Mouse (Mus musculus): ENCODE data around the gene Igsf6. TPM values are rescaled to one million over a fixed set of nuclear protein-coding genes. Genes with fewer than 3 reads are reported as not detected.

Igsf6 gene
- polyA plus RNA-seq, 1 experiment from 2014 or later: 6.1 TPM

DNA sequence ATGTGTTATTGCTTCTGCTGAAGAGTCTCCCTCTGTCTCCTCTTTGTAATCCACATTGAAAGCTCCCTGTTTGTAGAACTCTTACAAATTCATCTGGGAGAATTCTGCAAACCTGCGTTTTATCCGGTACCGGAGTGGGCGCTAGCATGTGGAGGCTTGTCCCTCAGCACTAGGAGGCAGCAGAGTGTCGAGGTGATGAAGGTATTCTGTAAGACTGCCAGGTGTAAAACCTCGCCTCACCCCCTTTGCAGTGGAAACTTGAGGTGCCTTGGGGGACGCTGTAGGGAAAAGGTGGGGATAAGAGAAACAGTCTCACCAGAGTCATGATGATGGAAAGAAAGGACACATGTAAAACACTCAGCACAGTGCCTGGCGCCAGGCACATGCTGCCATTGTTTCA, 54.1 kb downstream of the Igsf6 start:
- Histone ChIP-seq H3K4me2 (ENCODE audit: low read depth, low read length) (no peak overlapping the region), H3K9ac (ENCODE audit: low read length) (no peak overlapping the region), H3K4me3 (replicated peaks; ENCODE audit: low read length) (no peak overlapping the region), H3K4me1 (ENCODE audit: control insufficient read depth, insufficient read depth, low read length) (no peaks in the 10 kb centered on the region), H3K27me3 (ENCODE audit: control insufficient read depth, insufficient read depth, low read length) (no peaks in the 10 kb centered on the region), H3K9me3 (replicated peaks; ENCODE audit: control insufficient read depth, low read length) (no peaks in the 10 kb centered on the region), H3K36me3 (ENCODE audit: control insufficient read depth, insufficient read depth, low read length) (no peaks in the 10 kb centered on the region), H3K27ac (ENCODE audit: low read length) (no peak overlapping the region)
- 27% methylated on average over 8 of the region's 8 CpGs for WGBS
- ATAC-seq (ENCODE audit: insufficient read depth, low FRiP score): no peak

DNA sequence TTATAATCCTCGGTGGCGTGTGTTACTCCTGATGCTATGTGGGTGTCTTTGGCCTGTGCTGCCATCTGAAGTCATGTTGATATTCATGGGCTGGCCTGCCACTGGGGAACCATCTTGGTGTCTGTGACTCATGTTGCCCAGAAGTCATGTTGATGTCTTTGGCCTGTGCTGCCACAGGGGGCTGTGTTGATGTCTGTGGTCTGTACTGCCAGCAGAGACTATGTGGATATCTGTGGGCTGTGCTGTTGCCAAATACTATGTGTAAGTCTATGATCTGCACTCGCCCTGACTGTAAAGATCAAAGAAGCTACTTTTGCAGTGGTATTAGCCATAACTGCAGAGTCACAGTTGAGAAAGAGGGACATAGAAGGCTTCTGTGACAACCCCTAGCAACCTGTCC, 55.6 kb downstream of the Igsf6 start:
- 81% methylated on average over 3 of the region's 3 CpGs for WGBS
- H3K4me1 ChIP-seq (ENCODE audit: control insufficient read depth, insufficient read depth, low read length): no peaks in the 10 kb centered on the region
- H3K4me2 ChIP-seq (ENCODE audit: low read depth, low read length): no peak overlapping the region
- no peaks in the 10 kb centered on the region for H3K36me3 ChIP-seq (ENCODE audit: control insufficient read depth, insufficient read depth, low read length)
- H3K4me3 ChIP-seq (replicated peaks; ENCODE audit: low read length): no peak overlapping the region
- ATAC-seq (ENCODE audit: insufficient read depth, low FRiP score): no peak
- no peaks in the 10 kb centered on the region for H3K9me3 ChIP-seq (replicated peaks; ENCODE audit: control insufficient read depth, low read length)
- no peaks in the 10 kb centered on the region for H3K27me3 ChIP-seq (ENCODE audit: control insufficient read depth, insufficient read depth, low read length)
- H3K27ac ChIP-seq (ENCODE audit: low read length): no peak overlapping the region
- H3K9ac ChIP-seq (ENCODE audit: low read length): no peak overlapping the region

DNA sequence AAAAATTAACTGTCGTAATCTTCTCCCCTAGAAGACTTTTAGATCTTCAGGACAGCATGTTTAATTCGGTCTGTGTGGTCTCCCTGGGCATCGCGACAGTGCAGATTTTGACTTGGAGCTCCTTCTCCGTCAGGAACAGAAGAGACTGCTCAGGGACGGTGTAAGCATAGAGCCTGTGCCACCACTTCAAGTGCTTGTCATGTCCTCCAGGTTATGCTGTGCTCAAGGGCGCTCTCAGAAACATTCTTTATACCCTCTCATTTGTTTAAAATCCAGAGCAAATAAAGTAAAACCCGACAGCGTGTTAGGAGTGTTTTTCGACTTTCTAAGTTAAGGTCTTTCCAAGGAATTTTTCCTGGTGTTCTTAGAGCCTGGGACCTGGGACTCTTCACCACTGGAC, 59.9 kb downstream of the Igsf6 start:
- Histone ChIP-seq H3K36me3 (ENCODE audit: control insufficient read depth, insufficient read depth, low read length) (no peaks in the 10 kb centered on the region), H3K27ac (ENCODE audit: low read length) (no peak overlapping the region), H3K4me3 (replicated peaks; ENCODE audit: low read length) (no peak overlapping the region), H3K4me2 (ENCODE audit: low read depth, low read length) (no peak overlapping the region), H3K27me3 (ENCODE audit: control insufficient read depth, insufficient read depth, low read length) (no peaks in the 10 kb centered on the region), H3K9me3 (replicated peaks; ENCODE audit: control insufficient read depth, low read length) (no peaks in the 10 kb centered on the region), H3K9ac (ENCODE audit: low read length) (no peak overlapping the region), H3K4me1 (ENCODE audit: control insufficient read depth, insufficient read depth, low read length) (no peaks in the 10 kb centered on the region)
- whole genome bisulfite sequencing: 74% methylated on average over 10 of the region's 10 CpGs
- ATAC-seq (ENCODE audit: insufficient read depth, low FRiP score): no peak

Other genes starting within 250 kb of the Igsf6 start
- gene Eef2k, start 231.7 kb downstream of the Igsf6 start, polyA plus RNA-seq (2015; fragmentation: Nextera tagmentation; extraction: Ambion mirVana): 76.0 and 80.6 TPM in 2 replicates
- 33.8 and 34.0 TPM in 2 replicates for gene Polr3e, start 156.8 kb downstream of the Igsf6 start, polyA plus RNA-seq (2015; fragmentation: Nextera tagmentation; extraction: Ambion mirVana)
- gene Cdr2, start 92.3 kb downstream of the Igsf6 start, polyA plus RNA-seq (2015; fragmentation: Nextera tagmentation; extraction: Ambion mirVana): 9.1 and 11.1 TPM in 2 replicates
- 0.34 and 0.45 TPM in 2 replicates for gene Mfsd13b, start 92.1 kb downstream of the Igsf6 start, polyA plus RNA-seq (2015; fragmentation: Nextera tagmentation; extraction: Ambion mirVana)
- gene Mettl9, start 40.1 kb downstream of the Igsf6 start, polyA plus RNA-seq (2015; fragmentation: Nextera tagmentation; extraction: Ambion mirVana): 94.5 and 111 TPM in 2 replicates
- 0.36 and 0.37 TPM in 2 replicates for gene Otoa, start 7.1 kb upstream of the Igsf6 start, polyA plus RNA-seq (2015; fragmentation: Nextera tagmentation; extraction: Ambion mirVana)